Mouse (Mus musculus) kidney, postnatal 0 days (tissue): Measurements from ENCODE around the gene Maml3. TPM values are rescaled to one million over a fixed set of nuclear protein-coding genes. Genes with fewer than 3 reads are reported as not detected.

ENCODE experiments used
- ATAC-seq: fragments of 200-750 bp; cut with Nextera tagmentation; replicated peaks from 2 replicates; pipeline ENCODE4 v1.8.0; 2017; ENCODE audit warnings: low read depth, moderate number of reproducible peaks, moderate TSS enrichment, moderate library complexity; ENCODE audit not compliant: low FRiP score
- DNase-seq: peaks from one replicate; pipeline ENCODE4 v3.0.0-alpha.2; 2016; ENCODE audit warnings: low spot score
- H3K27ac ChIP-seq: fragments of 300-500 bp; sonication (generic); 2 replicates; pipeline ENCODE4 v1.5.1; 2014; ENCODE audit warnings: mild to moderate bottlenecking
- H3K27me3 ChIP-seq: fragments of 300-500 bp; sonication (generic); 2 replicates; pipeline ENCODE4 v1.6.1; 2014; ENCODE audit warnings: low read length, mixed read lengths; ENCODE audit not compliant: insufficient read depth
- H3K36me3 ChIP-seq: fragments of 300-500 bp; sonication (generic); 2 replicates; pipeline ENCODE4 v1.6.1; 2014; ENCODE audit warnings: low read length, mixed read lengths; ENCODE audit not compliant: insufficient read depth
- H3K4me1 ChIP-seq: fragments of 300-500 bp; sonication (generic); replicated peaks from 2 replicates; pipeline ENCODE4 v1.6.1; 2014; ENCODE audit warnings: antibody characterized with exemption, low read length, mixed read lengths; ENCODE audit not compliant: insufficient read depth
- H3K4me2 ChIP-seq: fragments of 300-500 bp; sonication (generic); 2 replicates; pipeline ENCODE4 v1.6.1; 2014; ENCODE audit warnings: mild to moderate bottlenecking, low read length, moderate library complexity, mixed read lengths
- H3K4me3 ChIP-seq: fragments of 300-500 bp; sonication (generic); replicated peaks from 2 replicates; pipeline ENCODE4 v1.5.1; 2014; ENCODE audit warnings: low read depth, low read length
- H3K9ac ChIP-seq: fragments of 300-500 bp; sonication (generic); 2 replicates; pipeline ENCODE4 v1.6.1; 2014; ENCODE audit warnings: low read depth, low read length
- H3K9me3 ChIP-seq: fragments of 300-500 bp; sonication (generic); replicated peaks from 2 replicates; pipeline ENCODE4 v1.6.1; 2016; ENCODE audit warnings: low read length, inconsistent platforms, mixed read lengths
- CTCF ChIP-seq: IDR thresholded peaks from 2 replicates; pipeline ENCODE4 v1.5.1; 2016; ENCODE audit warnings: antibody characterized with exemption, low read depth, mild to moderate bottlenecking, moderate library complexity
- WGBS: fragments of 180-500 bp; shearing (Covaris S2); extraction: QIAGEN DNeasy Blood & Tissue Kit; methylation state at CpG from one replicate; pipeline ENCODE4 v1.1.7; 2014; 5-methylcytosine and 5-hydroxymethylcytosine counted together
- polyA plus RNA-seq: library from polyadenylated mRNA; unstranded; fragments of >200 nt; fragmentation: Nextera tagmentation; extraction: Ambion mirVana; gene quantifications from 2 replicates; pipeline ENCODE4 v1.2.1, GENCODE M21; 2015

Gene Maml3
- polyA plus RNA-seq, 1 experiment from 2014 or later, result 5.4 TPM

DNA sequence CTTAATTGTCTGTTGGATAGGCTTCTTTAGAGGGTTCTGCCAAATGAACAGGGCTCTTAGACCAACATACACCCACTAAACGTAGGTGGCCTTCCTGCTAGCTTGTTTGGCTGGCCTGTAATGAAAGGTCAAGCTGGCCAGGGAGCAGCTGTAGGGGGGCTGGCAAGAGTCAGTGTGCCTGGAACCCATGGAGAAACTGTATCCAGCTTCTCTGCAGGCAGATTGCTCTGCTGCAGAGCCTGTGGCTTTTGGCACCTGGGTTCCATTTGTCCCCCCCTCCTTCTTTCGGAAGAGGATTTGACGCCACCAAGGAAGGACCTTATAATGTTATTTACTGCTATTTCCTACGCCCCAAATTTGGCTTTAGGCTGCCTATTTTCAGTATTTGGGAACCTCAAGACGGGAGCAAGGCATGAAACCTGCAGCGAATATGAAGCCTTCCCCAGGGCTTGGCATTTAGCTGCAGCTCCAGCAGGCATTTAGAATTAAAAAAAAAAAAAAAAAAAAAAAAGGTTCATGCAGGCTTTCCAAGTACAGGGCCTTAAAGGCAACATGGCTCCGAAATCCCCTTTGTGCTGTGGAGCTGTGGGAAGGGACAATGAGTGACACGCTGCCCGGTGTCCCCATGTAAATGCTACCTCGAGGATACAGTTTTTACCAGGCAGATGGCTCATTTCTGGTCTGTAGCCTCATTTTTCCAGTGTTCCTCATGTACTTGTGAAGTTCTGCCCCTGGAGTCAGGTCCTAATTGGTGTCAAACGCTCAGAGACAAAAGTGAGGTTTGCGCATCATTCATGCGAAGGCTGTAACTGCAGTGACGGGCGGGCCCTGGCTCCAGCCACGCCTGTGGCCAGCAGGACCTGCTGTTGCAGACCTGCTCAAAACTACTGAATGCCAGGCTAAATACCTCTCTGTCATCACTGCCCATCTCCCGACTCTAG is 356.2 kb downstream of the Maml3 start:
- no peak overlapping the region for H3K9ac ChIP-seq
- ATAC-seq (no peak), DNase-seq (no peak)
- H3K36me3 ChIP-seq, result no peaks in the 10 kb centered on the region
- no peaks in the 10 kb centered on the region for H3K9me3 ChIP-seq
- 84% methylated on average over 17 of the region's 17 CpGs for WGBS
- no peak overlapping the region for H3K4me2 ChIP-seq
- H3K27ac ChIP-seq, result peak overlapping the region; percentile 67; the same call in 1 of the 2 replicates
- no peak overlapping the region for H3K4me3 ChIP-seq
- no peak for TF ChIP-seq CTCF
- H3K4me1 ChIP-seq, result peaks cover 33% of the 10 kb centered on the region
- H3K27me3 ChIP-seq, result no peaks in the 10 kb centered on the region

- ATAC-seq, result no peak
- H3K4me1 ChIP-seq, result peaks cover 31% of the 10 kb centered on the region
- H3K9me3 ChIP-seq, result no peaks in the 10 kb centered on the region
- H3K4me2 ChIP-seq, result no peak overlapping the region
- H3K27ac ChIP-seq, result no peak overlapping the region
- no peak overlapping the region for H3K9ac ChIP-seq
- H3K36me3 ChIP-seq, result no peaks in the 10 kb centered on the region
- 66% methylated on average over 8 of the region's 8 CpGs for WGBS
- no peak for DNase-seq
- H3K4me3 ChIP-seq, result no peak overlapping the region
- TF ChIP-seq CTCF, result no peak
- no peaks in the 10 kb centered on the region for H3K27me3 ChIP-seq
Measured at GRCm38 (mm10) chr3:51746816-51747215, 358.1 kb downstream of the Maml3 start.

DNA sequence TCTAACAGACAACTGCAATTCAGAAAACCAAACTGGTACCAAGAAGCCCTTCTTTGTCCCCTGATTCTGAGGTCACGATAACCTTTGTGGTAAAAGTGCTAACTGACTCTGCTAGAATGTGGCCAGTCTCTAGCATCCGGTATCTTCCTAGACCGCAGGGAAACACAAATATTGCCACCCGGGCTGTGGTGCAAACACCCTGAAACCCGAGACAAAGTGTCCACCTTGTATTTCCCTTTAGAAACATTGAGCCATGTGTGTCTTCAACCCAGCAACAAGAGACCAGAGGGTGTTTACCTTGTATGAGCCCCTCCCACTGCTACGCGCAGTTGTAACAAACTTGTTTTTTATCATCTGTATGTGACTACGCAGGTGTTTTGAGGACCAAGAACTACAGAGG is 359.7 kb downstream of the Maml3 start:
- TF ChIP-seq CTCF, result no peak
- peaks cover 25% of the 10 kb centered on the region for H3K4me1 ChIP-seq
- no peaks in the 10 kb centered on the region for H3K27me3 ChIP-seq
- no peaks in the 10 kb centered on the region for H3K9me3 ChIP-seq
- no peaks in the 10 kb centered on the region for H3K36me3 ChIP-seq
- WGBS, result 73% methylated on average over 8 of the region's 8 CpGs
- H3K4me3 ChIP-seq, result no peak overlapping the region
- no peak overlapping the region for H3K9ac ChIP-seq
- no peak for DNase-seq
- H3K4me2 ChIP-seq, result no peak overlapping the region
- 0 out of 2 replicates have a peak overlapping the region, but pooled peaks have one; percentile 15 for H3K27ac ChIP-seq
- ATAC-seq, result no peak

- Histone ChIP-seq H3K9ac (no peak overlapping the region), H3K4me3 (no peak overlapping the region), H3K4me2 (peak overlapping the region; percentile 3; the same call in 1 of the 2 replicates), H3K9me3 (no peaks in the 10 kb centered on the region), H3K27me3 (no peaks in the 10 kb centered on the region), H3K27ac (peak overlapping the region; percentile 47; the same call in 1 of the 2 replicates), H3K4me1 (peaks cover 22% of the 10 kb centered on the region), H3K36me3 (no peaks in the 10 kb centered on the region)
- 34% methylated on average over 4 of the region's 4 CpGs for WGBS
- ATAC-seq (no peak; the same call in 1 of the 2 replicates), DNase-seq (no peak)
- TF ChIP-seq CTCF, result no peak
Measured at GRCm38 (mm10) chr3:51744339-51744759, 360.5 kb downstream of the Maml3 start.

- H3K27me3 ChIP-seq, result no peaks in the 10 kb centered on the region
- DNase-seq, result no peak
Measured at GRCm38 (mm10) chr3:51742405-51742804, 362.5 kb downstream of the Maml3 start.

DNA sequence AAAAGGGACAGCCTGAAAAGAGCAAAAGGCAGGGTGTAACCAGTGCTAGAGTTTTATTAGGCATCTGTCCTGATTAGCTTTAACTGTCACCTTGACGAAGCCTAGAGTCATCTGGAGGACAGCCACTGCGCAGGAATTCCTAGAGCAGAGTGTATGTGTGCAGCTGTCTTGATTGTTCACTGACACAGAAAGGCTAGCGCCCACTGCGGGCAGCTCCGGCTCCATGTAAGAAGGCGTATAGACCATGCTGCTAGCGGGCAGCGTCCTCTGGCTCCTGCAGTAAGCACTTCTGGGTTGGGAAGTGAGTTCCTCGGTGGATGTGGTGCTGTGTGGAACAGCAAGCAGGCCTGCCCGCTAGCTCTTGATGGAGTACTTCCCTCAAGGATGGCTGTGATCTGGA is 363.1 kb downstream of the Maml3 start:
- no peaks in the 10 kb centered on the region for H3K9me3 ChIP-seq
- 62% methylated on average over 10 of the region's 10 CpGs for WGBS
- no peak overlapping the region for H3K4me2 ChIP-seq
- no peak for DNase-seq
- peaks cover 23% of the 10 kb centered on the region for H3K4me1 ChIP-seq
- no peak overlapping the region for H3K27ac ChIP-seq
- H3K4me3 ChIP-seq, result no peak overlapping the region
- no peak for ATAC-seq
- no peaks in the 10 kb centered on the region for H3K27me3 ChIP-seq
- H3K36me3 ChIP-seq, result no peaks in the 10 kb centered on the region
- peak; percentile 32; the same call in 1 of the 2 replicates for TF ChIP-seq CTCF
- H3K9ac ChIP-seq, result no peak overlapping the region

More at GRCm38 (mm10) chr3:51742405-51742804, 362.5 kb downstream of the Maml3 start:
- Histone ChIP-seq H3K4me2 (no peak overlapping the region), H3K9me3 (no peaks in the 10 kb centered on the region), H3K9ac (no peak overlapping the region), H3K36me3 (no peaks in the 10 kb centered on the region), H3K4me3 (no peak overlapping the region), H3K27ac (no peak overlapping the region), H3K4me1 (peaks cover 23% of the 10 kb centered on the region)
- no peak for TF ChIP-seq CTCF
- ATAC-seq, result no peak
- WGBS, result 87% methylated on average over 6 of the region's 6 CpGs
